Mouse (Mus musculus): ENCODE measurements at regions not wholly inside any gene's neighbourhood (a gene's known extent, or its start where the extent isn't known, plus 50 kb on each side); places are given as distances from the start of the nearest gene placed in this dataset.

GRCm38 (mm10) chr6:70072007-70072406 is 720.0 kb downstream of the Rpia start:
- TF ChIP-seq POLR2A (IDR thresholded peaks at IDR 0.05; ENCODE audit: control insufficient read depth, low read depth, low read length) (no peak), CTCF (IDR thresholded peaks at IDR 0.05; ENCODE audit: control insufficient read depth, insufficient read depth, insufficient replicate concordance, low read depth, low read length) (no peak)

Data from testis, adult 2 months (tissue).